Mouse (Mus musculus): ENCODE measurements around the gene Gps2.

- TF ChIP-seq POLR2A (IDR thresholded peaks at IDR 0.05; ENCODE audit: low read depth, low read length) (no peak), CTCF (IDR thresholded peaks at IDR 0.05; ENCODE audit: extremely low read depth, insufficient read length, insufficient replicate concordance, low read depth, low read length) (no peak)
Measured at GRCm38 (mm10) chr11:69933066-69933465, 19.4 kb downstream of the Gps2 start.
